Mouse (Mus musculus) E14TG2a.4 (cell line): ENCODE measurements around the gene Cmtm6.

Experiments used
- CTCF ChIP-seq: conservative IDR thresholded peaks from 2 replicates; pipeline ENCODE4 v1.5.1; 2014; ENCODE audit warnings: low read length
- NANOG ChIP-seq: IDR thresholded peaks from 2 replicates; pipeline ENCODE4 v1.6.1; 2014; ENCODE audit warnings: borderline replicate concordance, low read length, mixed read lengths
- POU5F1 ChIP-seq: IDR thresholded peaks from 2 replicates; pipeline ENCODE4 v1.6.1; 2014; ENCODE audit warnings: low read length, borderline replicate concordance

DNA sequence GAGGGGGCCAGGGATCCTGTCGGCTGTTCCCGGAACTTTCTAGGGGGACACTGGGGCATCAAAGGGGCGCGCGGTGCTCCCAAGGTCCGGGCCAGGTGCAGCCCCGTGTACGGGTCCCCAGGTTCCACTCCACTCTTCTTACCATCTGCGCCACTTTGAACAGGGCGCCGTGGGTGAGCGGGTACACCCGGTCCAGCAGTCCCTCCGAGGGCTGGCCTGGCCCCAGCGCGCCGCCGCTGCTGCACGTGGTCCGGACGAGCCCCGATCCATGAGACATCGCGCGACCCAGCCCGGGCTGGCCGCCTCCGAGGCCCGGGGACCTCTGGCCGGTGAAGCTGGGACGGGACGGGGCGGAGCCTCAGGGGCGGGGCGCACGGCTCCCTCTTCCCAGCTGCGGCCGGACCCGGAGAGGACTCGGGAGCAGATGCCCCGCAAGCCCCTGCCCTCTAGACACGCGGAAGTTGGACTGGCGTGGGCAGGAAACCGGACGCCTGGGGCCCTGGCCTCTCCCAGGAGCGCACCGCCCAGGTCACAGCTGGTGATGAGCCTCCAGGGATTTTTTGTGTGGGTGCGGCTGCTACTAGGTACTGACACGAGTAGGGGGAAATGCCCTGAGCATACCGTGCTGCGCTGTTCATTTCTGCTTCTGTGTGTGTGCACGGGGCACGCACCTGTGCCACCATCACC lies 50.8 kb downstream of the Cmtm6 start, which contains the start of gene Cmtm7:
- TF ChIP-seq CTCF (no peak), NANOG (no peak), POU5F1 (no peak)
